Mouse (Mus musculus): ENCODE measurements around the gene Ubac1. TPM values are rescaled to one million over a fixed set of nuclear protein-coding genes. Genes with fewer than 3 reads are reported as not detected.
A peak's percentile ranks its signal among the peaks of the same experiment; 100 is the strongest.

The Ubac1 gene
- polyA plus RNA-seq, 1 experiment, result 128 TPM

DNA sequence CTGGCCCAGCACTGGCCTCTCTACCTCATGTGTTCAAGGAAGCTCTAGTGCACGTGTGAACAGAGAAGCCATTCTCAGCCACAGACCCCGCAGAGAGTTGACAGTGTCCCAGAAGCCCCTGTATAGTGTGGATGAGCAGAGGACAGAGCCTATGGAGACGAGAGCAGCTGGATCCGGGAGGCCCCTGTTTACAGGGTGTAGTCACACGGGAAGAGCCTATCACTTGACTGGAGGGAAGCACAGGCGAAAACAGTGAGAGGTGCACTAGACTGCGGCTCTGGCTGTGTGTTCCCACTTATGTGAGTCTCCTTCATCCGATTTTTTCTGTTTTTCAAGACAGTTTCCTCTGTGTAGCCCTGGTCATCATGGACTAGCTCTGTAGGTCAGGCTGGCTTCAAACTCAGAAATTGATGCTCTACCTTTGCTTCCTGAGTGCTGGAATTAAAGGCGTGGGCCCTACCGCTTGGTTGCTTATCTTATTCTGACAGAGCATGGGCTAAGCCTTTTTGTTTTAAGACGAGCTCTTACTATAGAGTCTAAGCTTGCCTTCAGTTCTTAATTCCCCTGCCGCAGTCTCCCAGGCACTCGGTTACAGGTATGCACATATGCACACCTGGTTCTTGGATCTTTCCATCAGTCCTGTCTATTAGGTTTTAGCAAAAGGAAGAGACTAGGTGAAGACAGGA is 41.3 kb upstream of the Ubac1 start:
- Histone ChIP-seq H3K79me2 (ENCODE audit: control insufficient read depth, insufficient read depth) (no peaks in the 10 kb centered on the region), H3K4me3 (no peak overlapping the region), H3K36me3 (ENCODE audit: control insufficient read depth, insufficient read depth) (peaks cover 2% of the 10 kb centered on the region), H3ac (ENCODE audit: control insufficient read depth, insufficient read length) (no peak overlapping the region), H3K4me2 (ENCODE audit: low read depth) (no peak overlapping the region), H3K27me3 (ENCODE audit: control insufficient read depth, insufficient read depth, insufficient read length) (no peaks in the 10 kb centered on the region)
- no peak for TF ChIP-seq E2F4 (IDR thresholded peaks at IDR 0.05; ENCODE audit: insufficient read depth)
- TF ChIP-seq TCF3 (IDR thresholded peaks at IDR 0.05; ENCODE audit: insufficient read length, low read depth), result no peak
- no peak for TF ChIP-seq REST (IDR thresholded peaks at IDR 0.05; ENCODE audit: insufficient read depth, insufficient read length)
- TF ChIP-seq MAX (IDR thresholded peaks at IDR 0.05; ENCODE audit: low read depth), result no peak

DNA sequence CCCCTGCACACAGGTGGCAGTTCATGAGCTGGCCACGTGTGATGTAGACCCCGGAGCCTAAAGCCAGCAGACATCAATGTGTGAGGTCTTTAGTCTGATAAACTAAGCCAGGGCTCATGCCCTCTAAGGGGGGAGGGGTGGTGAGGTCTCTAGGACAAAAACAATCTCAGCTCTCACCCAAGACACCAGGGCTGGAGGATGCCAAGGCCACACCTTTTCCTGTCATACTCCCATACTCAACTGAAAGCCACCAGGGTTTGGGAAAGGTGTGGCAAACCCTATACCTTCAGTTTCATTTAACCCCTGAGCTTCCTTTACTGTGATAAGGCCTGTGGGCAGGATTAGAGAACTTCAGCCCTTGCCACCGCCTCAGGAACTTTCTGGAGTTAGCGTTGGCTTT is 40.7 kb upstream of the Ubac1 start:
- H3ac ChIP-seq (ENCODE audit: control insufficient read depth, insufficient read length), result no peak overlapping the region
- H3K36me3 ChIP-seq (ENCODE audit: control insufficient read depth, insufficient read depth), result peaks cover 4% of the 10 kb centered on the region
- TF ChIP-seq TCF12 (IDR thresholded peaks at IDR 0.05; ENCODE audit: insufficient read depth, poor library complexity, severe bottlenecking) (no peak), CEBPB (IDR thresholded peaks at IDR 0.05; ENCODE audit: insufficient read depth, poor library complexity, severe bottlenecking) (no peak), USF1 (IDR thresholded peaks at IDR 0.05; ENCODE audit: low read depth) (no peak)
- H3K4me3 ChIP-seq, result no peak overlapping the region
- H3K27me3 ChIP-seq (ENCODE audit: control insufficient read depth, insufficient read depth, insufficient read length), result no peaks in the 10 kb centered on the region
- H3K4me2 ChIP-seq (ENCODE audit: low read depth), result no peak overlapping the region
- H3K79me2 ChIP-seq (ENCODE audit: control insufficient read depth, insufficient read depth), result no peaks in the 10 kb centered on the region

DNA sequence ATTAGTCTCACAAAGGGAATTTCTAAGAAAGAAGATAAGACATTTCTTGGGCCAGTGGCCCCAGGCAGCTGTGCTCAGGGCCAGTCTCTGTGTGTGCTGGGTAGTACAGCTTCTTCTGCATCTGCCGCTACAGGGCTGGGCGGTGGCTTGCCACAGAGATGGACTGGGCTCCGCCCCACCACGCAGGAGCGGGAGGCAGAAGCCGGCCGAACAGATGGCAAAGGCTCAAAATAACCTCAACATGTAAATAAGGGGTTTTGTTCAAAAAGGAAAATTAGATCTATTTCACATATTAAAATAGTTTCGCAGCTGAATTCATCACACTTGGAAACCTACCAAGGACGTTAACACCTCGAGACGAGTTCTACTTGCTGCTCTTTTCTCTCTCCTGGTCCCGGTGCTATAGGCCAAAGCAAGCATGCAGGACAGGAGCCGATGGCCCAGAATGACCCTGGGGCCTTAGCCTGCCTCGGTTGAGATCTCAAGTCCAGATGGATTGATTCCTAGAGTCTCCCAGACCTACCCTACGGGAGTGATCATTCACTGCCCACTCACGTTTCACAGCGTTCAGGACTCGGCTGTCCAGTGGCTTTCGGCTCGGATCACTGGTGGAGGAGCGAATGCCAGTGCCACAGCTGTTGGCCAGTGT is 39.6 kb upstream of the Ubac1 start:
- no peaks in the 10 kb centered on the region for H3K79me2 ChIP-seq (ENCODE audit: control insufficient read depth, insufficient read depth)
- H3K4me2 ChIP-seq (ENCODE audit: low read depth), result no peak overlapping the region
- TF ChIP-seq MYOG (IDR thresholded peaks at IDR 0.05; ENCODE audit: control insufficient read depth in 1 of 3, insufficient read depth in 1 of 3, insufficient read length in 2 of 3, low read depth in 2 of 3), result peak in 2 of 3 experiments; percentile 13 to 65
- no peak for TF ChIP-seq POLR2A (IDR thresholded peaks at IDR 0.05; ENCODE audit: insufficient read length, low read depth)
- no peak overlapping the region for H3K4me3 ChIP-seq
- H3ac ChIP-seq (ENCODE audit: control insufficient read depth, insufficient read length), result no peak overlapping the region
- peaks cover 4% of the 10 kb centered on the region for H3K36me3 ChIP-seq (ENCODE audit: control insufficient read depth, insufficient read depth)
- no peaks in the 10 kb centered on the region for H3K27me3 ChIP-seq (ENCODE audit: control insufficient read depth, insufficient read depth, insufficient read length)

GRCm38 (mm10) chr2:26057053-26057452 is 35.5 kb upstream of the Ubac1 start:
- Histone ChIP-seq H3K4me3 (no peak overlapping the region), H3K36me3 (ENCODE audit: control insufficient read depth, insufficient read depth) (peaks cover 4% of the 10 kb centered on the region)
- peak; percentile 22 for TF ChIP-seq USF1 (IDR thresholded peaks at IDR 0.05; ENCODE audit: low read depth)
- no peak for TF ChIP-seq TCF12 (IDR thresholded peaks at IDR 0.05; ENCODE audit: insufficient read depth, poor library complexity, severe bottlenecking)
- TF ChIP-seq POLR2AphosphoS2 (IDR thresholded peaks at IDR 0.05; ENCODE audit: insufficient read length, low read depth), result no peak

DNA sequence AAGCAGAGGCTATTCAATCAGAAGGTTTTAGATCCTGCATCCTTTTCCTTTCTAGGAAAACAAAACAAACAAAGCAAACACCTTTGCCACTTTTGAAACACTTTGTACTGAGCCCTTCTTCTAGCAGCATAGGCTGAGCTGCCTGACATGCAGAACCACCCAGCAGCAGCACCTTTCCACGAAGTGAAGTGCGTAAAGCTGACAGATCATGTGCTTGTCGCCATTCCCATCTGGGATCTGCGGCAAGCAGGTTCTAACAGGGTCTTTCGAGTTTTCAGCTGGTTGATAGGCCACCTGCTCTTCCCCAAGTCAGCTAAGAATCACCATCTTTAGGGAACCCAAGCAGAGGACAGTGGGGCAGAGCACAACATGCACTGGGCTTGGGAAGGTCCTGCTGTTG is 34.7 kb upstream of the Ubac1 start:
- no peak for TF ChIP-seq REST (IDR thresholded peaks at IDR 0.05; ENCODE audit: insufficient read depth, insufficient read length)
- no peak for TF ChIP-seq TCF3 (IDR thresholded peaks at IDR 0.05; ENCODE audit: insufficient read length, low read depth)
- TF ChIP-seq USF1 (IDR thresholded peaks at IDR 0.05; ENCODE audit: low read depth), result no peak
- TF ChIP-seq MYOD1 (IDR thresholded peaks at IDR 0.05; ENCODE audit: control insufficient read depth in 1 of 3, insufficient read length in 2 of 3, low read depth in 2 of 3), result no peak
- no peak for TF ChIP-seq MAX (IDR thresholded peaks at IDR 0.05; ENCODE audit: low read depth)
- TF ChIP-seq E2F4 (IDR thresholded peaks at IDR 0.05; ENCODE audit: insufficient read depth), result no peak
- H3K4me2 ChIP-seq (ENCODE audit: low read depth), result no peak overlapping the region
- H3ac ChIP-seq (ENCODE audit: control insufficient read depth, insufficient read length), result no peak overlapping the region
- no peaks in the 10 kb centered on the region for H3K79me2 ChIP-seq (ENCODE audit: control insufficient read depth, insufficient read depth)
- no peaks in the 10 kb centered on the region for H3K27me3 ChIP-seq (ENCODE audit: control insufficient read depth, insufficient read depth, insufficient read length)
- no peak overlapping the region for H3K4me3 ChIP-seq
- peaks cover 4% of the 10 kb centered on the region for H3K36me3 ChIP-seq (ENCODE audit: control insufficient read depth, insufficient read depth)

More at GRCm38 (mm10) chr2:26057053-26057452, 35.5 kb upstream of the Ubac1 start:
- H3ac ChIP-seq (ENCODE audit: control insufficient read depth, insufficient read length), result no peak overlapping the region
- no peaks in the 10 kb centered on the region for H3K79me2 ChIP-seq (ENCODE audit: control insufficient read depth, insufficient read depth)
- H3K4me2 ChIP-seq (ENCODE audit: low read depth), result no peak overlapping the region
- H3K27me3 ChIP-seq (ENCODE audit: control insufficient read depth, insufficient read depth, insufficient read length), result no peaks in the 10 kb centered on the region

- Histone ChIP-seq H3K36me3 (ENCODE audit: control insufficient read depth, insufficient read depth) (peaks cover 4% of the 10 kb centered on the region), H3K4me2 (ENCODE audit: low read depth) (no peak overlapping the region), H3K79me2 (ENCODE audit: control insufficient read depth, insufficient read depth) (no peaks in the 10 kb centered on the region), H3ac (ENCODE audit: control insufficient read depth, insufficient read length) (no peak overlapping the region), H3K4me3 (no peak overlapping the region), H3K27me3 (ENCODE audit: control insufficient read depth, insufficient read depth, insufficient read length) (no peaks in the 10 kb centered on the region)
- TF ChIP-seq MAX (IDR thresholded peaks at IDR 0.05; ENCODE audit: low read depth) (no peak), POLR2A (IDR thresholded peaks at IDR 0.05; ENCODE audit: insufficient read length, low read depth) (no peak), E2F4 (IDR thresholded peaks at IDR 0.05; ENCODE audit: insufficient read depth) (no peak), SRF (IDR thresholded peaks at IDR 0.05; ENCODE audit: control insufficient read depth, insufficient read length, low read depth) (no peak)
These were observed 34.2 kb upstream of the Ubac1 start for GRCm38 (mm10) chr2:26055747-26056102.

Measured in myocyte (in vitro differentiated cells).